Mouse (Mus musculus): ENCODE data around the gene Rnase12.
"Not testable (repeated sequence)": the region's sequence is repeated elsewhere in the genome, so short reads cannot be mapped to it uniquely, and the experiment has no call there.

Rnase12 gene

GRCm38 (mm10) chr14:51017256-51017655 is 40.2 kb downstream of the Rnase12 start:
- no peak for DNase-seq (ENCODE audit: low read depth, low spot score)

DNA sequence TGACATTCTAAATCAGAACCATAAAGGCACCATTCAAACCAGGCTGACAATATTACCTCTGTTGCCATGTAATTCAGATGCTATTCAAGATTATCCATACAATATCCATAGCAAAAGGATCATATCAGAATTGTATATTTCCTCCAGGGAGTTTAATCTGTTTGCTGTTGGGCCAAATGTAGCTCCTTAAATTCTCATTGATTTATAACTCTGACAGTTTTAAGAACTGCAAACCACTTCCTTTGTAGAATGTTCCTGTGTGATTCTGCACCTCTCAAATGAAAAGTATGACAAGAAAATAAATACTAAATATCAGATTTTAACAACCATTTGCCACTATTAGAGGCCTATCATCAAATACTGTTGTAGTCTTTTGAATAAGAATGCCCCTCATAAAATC is 41.7 kb downstream of the Rnase12 start:
- DNase-seq (ENCODE audit: low read depth, low spot score), result no peak

- not testable (repeated sequence) for DNase-seq (ENCODE audit: low read depth, low spot score)
These were observed 42.7 kb downstream of the Rnase12 start for GRCm38 (mm10) chr14:51014724-51015123.

- no peak for DNase-seq (ENCODE audit: low read depth, low spot score)
These were observed 47.9 kb downstream of the Rnase12 start for GRCm38 (mm10) chr14:51009572-51009971.

- no peak for DNase-seq (ENCODE audit: low read depth, low spot score)
These were observed 48.7 kb downstream of the Rnase12 start for GRCm38 (mm10) chr14:51008781-51009180.

DNA sequence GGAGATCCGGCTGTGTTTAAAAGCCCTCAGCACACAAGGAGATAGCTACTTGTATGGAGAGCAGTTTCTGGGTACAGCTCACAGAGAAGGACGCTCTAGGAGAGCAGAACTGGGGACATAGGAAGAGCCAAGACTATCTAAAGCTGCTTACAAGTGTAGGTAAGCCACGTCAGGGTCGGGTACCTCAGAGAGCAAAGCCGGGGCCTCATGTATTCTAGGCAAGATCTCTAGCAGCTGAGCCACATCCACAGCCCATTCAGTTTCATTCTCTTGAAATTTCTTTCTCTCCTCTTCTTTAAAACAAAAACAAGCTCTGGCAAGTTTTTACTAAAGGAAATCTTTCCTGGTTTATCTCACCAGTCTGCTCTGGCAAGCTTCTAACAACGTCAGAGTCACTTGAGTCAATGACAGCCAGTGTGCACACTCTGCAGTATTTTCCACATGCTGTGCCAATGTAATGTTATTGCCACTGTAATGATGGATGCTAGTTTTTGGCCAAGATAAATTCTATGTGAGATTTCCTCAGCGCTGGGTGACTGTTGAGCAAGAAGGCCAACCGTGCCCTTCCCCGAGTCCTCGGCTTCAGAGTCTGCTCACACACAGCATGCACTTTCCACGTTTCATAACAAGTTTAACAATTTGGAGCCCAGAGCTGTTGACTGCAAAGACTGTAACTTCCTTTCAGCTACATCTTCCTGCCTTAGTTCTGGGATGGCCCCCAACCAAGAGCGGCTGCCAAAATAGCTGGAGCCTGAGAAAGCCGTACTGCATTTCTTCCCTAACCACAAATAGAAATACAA is 49.3 kb downstream of the Rnase12 start:
- no peak for DNase-seq (ENCODE audit: low read depth, low spot score)

DNA sequence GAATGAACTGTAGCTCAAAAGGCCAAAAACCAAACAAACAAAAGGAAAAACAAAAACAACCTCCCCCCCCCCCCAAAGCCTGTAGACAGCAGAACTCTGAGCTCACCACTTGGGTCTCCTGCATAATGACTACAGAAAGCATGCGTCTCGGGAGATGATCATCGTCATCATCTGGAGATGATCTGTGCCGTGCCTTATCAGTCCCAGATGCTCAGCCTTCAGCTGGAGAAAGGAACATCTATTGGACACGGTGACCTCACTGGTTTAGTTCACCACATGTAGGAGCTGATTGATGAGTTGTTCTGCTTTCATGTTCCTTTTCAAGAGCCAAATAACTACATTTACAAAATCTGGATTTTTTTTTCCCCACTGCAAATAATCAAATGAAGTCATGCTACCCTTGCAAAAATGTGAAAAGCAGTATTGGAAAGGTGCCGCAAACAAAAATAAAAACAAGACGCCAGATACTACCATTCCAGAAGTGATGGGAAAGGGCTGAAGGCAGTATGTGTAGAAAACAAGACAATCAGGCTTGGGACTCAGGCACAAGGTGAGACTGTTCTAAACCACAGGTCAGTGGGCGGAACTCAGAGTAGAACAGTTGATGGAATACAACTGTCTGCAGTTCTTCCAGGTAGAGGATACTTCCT is 50.2 kb downstream of the Rnase12 start, which contains the start of gene Rnase10:
TSS of gene Rnase10 (plus strand) at position 600 of the 650 bp plus-strand sequence.
- no peak for DNase-seq (ENCODE audit: low read depth, low spot score)
